Mouse (Mus musculus) brain, embryonic 14.5 days (tissue): ENCODE results near the gene Rad54l2.

Experiments
- CTCF ChIP-seq: fragments of 200-500 bp; IDR thresholded peaks from 2 replicates; pipeline ENCODE4 v1.5.1; 2012; ENCODE audit warnings: inconsistent platforms, mild to moderate bottlenecking, moderate library complexity, borderline replicate concordance; ENCODE audit not compliant: insufficient read depth, insufficient read length; ENCODE audit errors: extremely low read depth
- POLR2A ChIP-seq: fragments of 200-500 bp; IDR thresholded peaks from 2 replicates; pipeline ENCODE4 v1.6.1; 2012; ENCODE audit warnings: mild to moderate bottlenecking, inconsistent platforms, borderline replicate concordance; ENCODE audit not compliant: poor library complexity, insufficient read depth, insufficient read length, severe bottlenecking; ENCODE audit errors: extremely low read depth

DNA sequence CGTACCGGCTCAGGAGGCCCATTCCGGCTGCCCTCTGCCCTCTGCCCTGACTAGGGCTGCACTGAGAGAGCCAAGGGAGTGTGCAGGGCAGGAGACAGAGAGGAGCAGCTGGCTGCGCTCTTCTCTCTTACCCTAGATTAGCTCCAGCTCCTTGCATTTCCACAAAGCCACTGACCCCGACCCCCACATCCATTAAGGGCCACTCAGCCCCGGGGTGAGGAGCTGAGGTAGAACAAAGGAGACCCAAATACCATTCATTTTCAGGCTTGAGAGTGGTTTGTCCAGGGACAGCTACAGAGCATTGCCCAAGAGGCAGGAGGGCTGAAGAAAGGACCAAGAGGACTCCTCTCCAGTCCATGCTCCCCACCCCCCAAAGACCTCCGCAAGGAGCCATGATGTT is 129.6 kb downstream of the Rad54l2 start:
- TF ChIP-seq CTCF (no peak), POLR2A (no peak)
